Mouse (Mus musculus): ENCODE data around the gene Asb7. TPM values are rescaled to one million over a fixed set of nuclear protein-coding genes. Genes with fewer than 3 reads are reported as not detected.

Gene Asb7
- total RNA-seq (2015) = 11.5 and 16.6 TPM in 2 replicates
- total RNA-seq (2017) = 8.7 and 8.9 TPM in 2 replicates

GRCm38 (mm10) chr7:66689294-66689619 lies at the start of gene Asb7:
Gene Asb7, minus strand, starts transcription at chr7:66689596.
- no peak for ATAC-seq (replicated peaks; ENCODE audit: poor library complexity)

- ATAC-seq (replicated peaks; ENCODE audit: poor library complexity) = no peak
Measured at GRCm38 (mm10) chr7:66737418-66737817, 48.0 kb upstream of the Asb7 start.

GRCm38 (mm10) chr7:66734993-66735392 lies 45.6 kb upstream of the Asb7 start:
- ATAC-seq (replicated peaks; ENCODE audit: poor library complexity) = no peak

- no peak for ATAC-seq (replicated peaks; ENCODE audit: poor library complexity)
Measured at GRCm38 (mm10) chr7:66734466-66734865, 45.1 kb upstream of the Asb7 start.

- no peak for ATAC-seq (replicated peaks; ENCODE audit: poor library complexity)
Measured at GRCm38 (mm10) chr7:66733882-66734281, 44.5 kb upstream of the Asb7 start.

- no peak for ATAC-seq (replicated peaks; ENCODE audit: poor library complexity)
Measured at GRCm38 (mm10) chr7:66733431-66733830, 44.0 kb upstream of the Asb7 start.

- no peak for ATAC-seq (replicated peaks; ENCODE audit: poor library complexity)
Measured at GRCm38 (mm10) chr7:66729232-66729631, 39.8 kb upstream of the Asb7 start.

GRCm38 (mm10) chr7:66728072-66728471 lies 38.7 kb upstream of the Asb7 start:
- ATAC-seq (replicated peaks; ENCODE audit: poor library complexity) = no peak

- ATAC-seq (replicated peaks; ENCODE audit: poor library complexity) = no peak
Measured at GRCm38 (mm10) chr7:66724954-66725353, 35.6 kb upstream of the Asb7 start.

- ATAC-seq (replicated peaks; ENCODE audit: poor library complexity) = no peak
Measured at GRCm38 (mm10) chr7:66724514-66724913, 35.1 kb upstream of the Asb7 start.

GRCm38 (mm10) chr7:66711166-66711565 lies 21.8 kb upstream of the Asb7 start:
- ATAC-seq (replicated peaks; ENCODE audit: poor library complexity) = no peak

GRCm38 (mm10) chr7:66704631-66705030 lies 15.2 kb upstream of the Asb7 start:
- ATAC-seq (replicated peaks; ENCODE audit: poor library complexity) = peak; percentile 73

- no peak for ATAC-seq (replicated peaks; ENCODE audit: poor library complexity)
Measured at GRCm38 (mm10) chr7:66702721-66703120, 13.3 kb upstream of the Asb7 start.

- ATAC-seq (replicated peaks; ENCODE audit: poor library complexity) = no peak
Measured at GRCm38 (mm10) chr7:66694467-66694866, 5.1 kb upstream of the Asb7 start.

GRCm38 (mm10) chr7:66689620-66690360 lies 394 bp upstream of the Asb7 start, which contains the start of gene Lins1:
Gene Lins1, plus strand, starts transcription at chr7:66689889.
- ATAC-seq (replicated peaks; ENCODE audit: poor library complexity) = peak; percentile 97

- ATAC-seq (replicated peaks; ENCODE audit: poor library complexity) = no peak
Measured at GRCm38 (mm10) chr7:66688721-66689120, 675 bp downstream of the Asb7 start.

- ATAC-seq (replicated peaks; ENCODE audit: poor library complexity) = no peak
Measured at GRCm38 (mm10) chr7:66682119-66682863, 7.1 kb downstream of the Asb7 start.

GRCm38 (mm10) chr7:66675800-66676199 lies 13.6 kb downstream of the Asb7 start:
- ATAC-seq (replicated peaks; ENCODE audit: poor library complexity) = peak; percentile 52; the same call in 1 of the 2 replicates

- ATAC-seq (replicated peaks; ENCODE audit: poor library complexity) = no peak
Measured at GRCm38 (mm10) chr7:66667064-66667463, 22.3 kb downstream of the Asb7 start.

- no peak for ATAC-seq (replicated peaks; ENCODE audit: poor library complexity)
Measured at GRCm38 (mm10) chr7:66663548-66663947, 25.8 kb downstream of the Asb7 start.

GRCm38 (mm10) chr7:66661572-66661971 lies 27.8 kb downstream of the Asb7 start:
- ATAC-seq (replicated peaks; ENCODE audit: poor library complexity) = peak; percentile 93

GRCm38 (mm10) chr7:66660972-66661371 lies 28.4 kb downstream of the Asb7 start:
- ATAC-seq (replicated peaks; ENCODE audit: poor library complexity) = no peak
